Mouse (Mus musculus): Measurements from ENCODE around the gene Cdkl3.

- TF ChIP-seq POLR2A (IDR thresholded peaks at IDR 0.05; ENCODE audit: low read depth, low read length): peak; percentile 66; the same call in 1 of the 2 replicates
- TF ChIP-seq CTCF (IDR thresholded peaks at IDR 0.05; ENCODE audit: extremely low read depth, insufficient read length, insufficient replicate concordance, low read depth, low read length): peak; percentile 85
These were observed 36.3 kb upstream of the Cdkl3 start, which contains the start of gene Cdkn2aipnl for GRCm38 (mm10) chr11:51967443-51968401.
